Mouse (Mus musculus) retina, adult 2 months (tissue): ENCODE measurements at regions not wholly inside any gene's neighbourhood (a gene's known extent, or its start where the extent isn't known, plus 50 kb on each side); places are given as distances from the start of the nearest gene placed in this dataset.

Source experiments
- DNase-seq: peaks from one replicate; pipeline ENCODE4 v3.0.0-alpha.2; 2012; ENCODE audit warnings: low read depth, low spot score

DNA sequence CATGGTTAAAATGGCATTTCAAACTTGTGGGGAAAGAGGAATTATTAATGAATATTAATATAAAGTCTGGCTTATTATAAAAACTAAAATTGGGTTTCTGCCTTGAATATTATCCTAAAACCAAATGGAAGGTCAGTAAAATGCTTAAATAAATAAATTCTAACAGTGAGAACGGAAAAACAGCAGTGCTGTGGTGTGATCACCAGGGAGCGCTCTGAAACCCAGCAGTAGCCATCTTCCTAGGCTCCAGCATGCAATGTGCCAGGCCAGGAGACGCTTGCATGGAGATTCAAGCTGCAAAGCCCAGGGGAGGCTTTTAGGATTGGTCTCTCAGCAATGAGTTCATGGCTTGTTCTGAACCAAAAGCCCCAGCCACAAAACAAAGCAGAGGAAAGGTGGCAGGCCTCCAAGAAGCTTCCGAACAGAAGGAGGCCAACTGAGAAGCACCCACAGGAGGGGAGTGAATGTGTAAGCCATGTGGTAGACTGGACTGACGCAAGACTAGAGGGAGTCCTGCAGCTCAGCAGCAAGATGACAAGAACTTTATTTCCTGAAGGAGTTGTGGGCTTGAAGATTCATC lies 52.3 kb upstream of the Bace2 start:
- no peak for DNase-seq
